Mouse (Mus musculus): ENCODE measurements around the gene Gm49450.
"Not testable (repeated sequence)": the region's sequence is repeated elsewhere in the genome, so short reads cannot be mapped to it uniquely, and the experiment has no call there.

DNA sequence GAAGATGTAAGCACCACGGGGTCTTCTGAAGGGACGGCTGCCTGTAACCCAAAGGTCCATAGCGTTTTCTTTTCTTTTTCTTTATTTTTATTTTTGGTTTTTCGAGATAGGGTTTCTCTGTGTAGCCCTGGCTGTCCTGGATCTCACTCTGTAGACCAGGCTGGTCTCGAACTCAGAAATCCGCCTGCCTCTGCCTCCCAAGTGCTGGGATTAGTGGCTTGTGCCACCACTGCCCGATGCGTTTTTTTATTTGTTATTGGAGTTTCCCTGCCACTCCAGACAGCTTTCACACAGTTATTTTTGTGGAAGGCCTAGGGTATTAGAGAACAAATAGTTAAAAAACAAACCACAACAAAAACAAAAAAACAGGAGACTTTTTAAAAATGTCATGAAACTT, 34.9 kb downstream of the Gm49450 start:
- not testable (repeated sequence) for TF ChIP-seq CTCF (IDR thresholded peaks at IDR 0.05; ENCODE audit: borderline replicate concordance, extremely low read depth, insufficient read depth, insufficient read length); POLR2A (IDR thresholded peaks at IDR 0.05; ENCODE audit: borderline replicate concordance, extremely low read depth, insufficient read depth, insufficient read length, poor library complexity, severe bottlenecking)

Measured in brain, embryonic 14.5 days (tissue).